Mouse (Mus musculus): ENCODE data around the gene Spata46. TPM values are rescaled to one million over a fixed set of nuclear protein-coding genes. Genes with fewer than 3 reads are reported as not detected.

Spata46 gene
- total RNA-seq, 1 experiment: not detected

DNA sequence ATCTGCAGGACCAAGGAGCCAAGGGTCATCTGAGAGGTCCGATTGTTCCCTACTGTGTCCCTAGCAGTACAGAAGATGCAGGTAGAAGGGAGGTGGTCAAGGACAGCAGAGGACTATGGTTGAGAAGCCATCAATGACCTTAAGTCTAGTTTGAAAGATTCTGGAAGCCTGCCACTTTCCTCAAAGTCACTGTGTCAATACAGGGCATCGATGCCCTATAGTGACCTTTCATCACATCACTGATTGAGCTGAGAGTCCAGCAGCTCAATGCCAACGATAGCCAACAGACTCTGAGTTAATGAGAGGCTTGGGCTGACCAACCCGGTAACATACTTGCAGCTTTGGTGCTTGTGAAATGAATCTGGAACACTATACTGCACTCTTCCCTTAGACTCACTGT, 16.7 kb downstream of the Spata46 start:
- Histone ChIP-seq H3K4me3 (ENCODE audit: insufficient read depth in 1 of 2, low read depth in 1 of 2, low read length in 2 of 2, poor library complexity in 1 of 2, severe bottlenecking in 1 of 2) (no peak overlapping the region), H3K9ac (ENCODE audit: insufficient read depth, low read depth, low read length, poor library complexity, severe bottlenecking) (no peak overlapping the region), H3K27ac (ENCODE audit: insufficient read depth, low read depth, low read length, poor library complexity, severe bottlenecking) (no peak overlapping the region), H3K36me3 (ENCODE audit: control insufficient read depth, insufficient read depth, low read length, poor library complexity, severe bottlenecking) (no peaks in the 10 kb centered on the region), H3K9me3 (ENCODE audit: control insufficient read depth, insufficient read depth, low read depth, low read length) (no peaks in the 10 kb centered on the region), H3K4me1 (ENCODE audit: control insufficient read depth in 2 of 2, insufficient read depth in 2 of 2, low read length in 2 of 2, poor library complexity in 1 of 2) (no peaks in the 10 kb centered on the region)
- TF ChIP-seq CHD2 (IDR thresholded peaks at IDR 0.05; ENCODE audit: low read depth, low read length): no peak
- no peak for TF ChIP-seq ZNF384 (IDR thresholded peaks at IDR 0.05; ENCODE audit: low read depth, low read length)
- no peak for TF ChIP-seq ZC3H11A (IDR thresholded peaks at IDR 0.05; ENCODE audit: borderline replicate concordance, low read depth, low read length)
- in situ Hi-C loops (cut with MboI; ENCODE audit: low sequenced_read_pairs in 2 of 2, unreplicated experiment in 2 of 2): no loop called here
- DNase-seq (ENCODE audit: low read depth, low spot score): no peak

DNA sequence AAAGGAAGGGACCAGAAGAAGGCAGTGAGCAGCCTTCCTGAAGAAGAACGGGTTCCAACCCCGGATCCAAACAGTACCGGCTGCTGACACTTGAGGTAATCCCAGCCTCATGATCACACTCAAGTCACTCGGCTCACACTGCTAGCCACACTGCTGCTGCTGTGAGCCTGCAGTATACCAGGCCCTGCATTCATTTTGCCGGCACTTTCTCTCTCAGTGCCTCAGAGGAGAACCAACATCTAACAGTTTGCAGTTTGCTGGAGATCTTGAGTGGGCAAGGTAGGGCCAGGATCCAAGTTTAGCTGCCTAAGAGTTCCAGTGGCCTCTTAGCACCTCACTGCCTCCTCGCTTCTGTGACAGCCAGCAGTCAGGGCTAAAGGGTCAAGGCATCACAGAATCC, 23.3 kb downstream of the Spata46 start:
- Histone ChIP-seq H3K9me3 (ENCODE audit: control insufficient read depth, insufficient read depth, low read depth, low read length) (no peaks in the 10 kb centered on the region), H3K27ac (ENCODE audit: insufficient read depth, low read depth, low read length, poor library complexity, severe bottlenecking) (no peak overlapping the region), H3K9ac (ENCODE audit: insufficient read depth, low read depth, low read length, poor library complexity, severe bottlenecking) (no peak overlapping the region), H3K36me3 (ENCODE audit: control insufficient read depth, insufficient read depth, low read length, poor library complexity, severe bottlenecking) (no peaks in the 10 kb centered on the region), H3K4me1 (ENCODE audit: control insufficient read depth in 2 of 2, insufficient read depth in 2 of 2, low read length in 2 of 2, poor library complexity in 1 of 2) (no peaks in the 10 kb centered on the region), H3K4me3 (ENCODE audit: insufficient read depth in 1 of 2, low read depth in 1 of 2, low read length in 2 of 2, poor library complexity in 1 of 2, severe bottlenecking in 1 of 2) (no peak overlapping the region)
- TF ChIP-seq MAFK (IDR thresholded peaks at IDR 0.05; ENCODE audit: insufficient read depth, low read depth, low read length) (no peak), CHD2 (IDR thresholded peaks at IDR 0.05; ENCODE audit: low read depth, low read length) (no peak), HCFC1 (IDR thresholded peaks at IDR 0.05; ENCODE audit: borderline replicate concordance, insufficient read depth, low read length) (no peak), ZC3H11A (IDR thresholded peaks at IDR 0.05; ENCODE audit: borderline replicate concordance, low read depth, low read length) (no peak), ZNF384 (IDR thresholded peaks at IDR 0.05; ENCODE audit: low read depth, low read length) (no peak)
- DNase-seq (ENCODE audit: low read depth, low spot score): no peak
- in situ Hi-C loops (cut with MboI; ENCODE audit: low sequenced_read_pairs in 2 of 2, unreplicated experiment in 2 of 2): no loop called here

DNA sequence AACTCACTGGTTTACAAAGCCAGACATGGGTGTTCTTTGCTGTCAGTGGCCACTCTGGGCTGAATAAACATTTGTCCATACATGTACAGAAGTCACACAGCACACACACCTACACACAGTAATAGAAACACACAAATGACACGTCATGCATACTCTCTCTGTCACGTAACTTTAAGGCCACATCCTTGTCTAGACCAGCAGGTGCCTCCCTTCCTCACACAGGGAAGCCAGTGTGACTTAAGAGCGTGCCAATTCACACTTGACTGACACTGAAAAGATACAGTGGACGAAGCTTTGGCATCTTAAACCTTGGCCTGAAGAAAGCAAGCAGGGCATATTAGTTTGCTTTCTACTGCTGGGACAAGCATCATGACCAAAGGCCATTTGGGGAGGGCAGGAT, 24.2 kb downstream of the Spata46 start:
- Histone ChIP-seq H3K27ac (ENCODE audit: insufficient read depth, low read depth, low read length, poor library complexity, severe bottlenecking) (no peak overlapping the region), H3K9me3 (ENCODE audit: control insufficient read depth, insufficient read depth, low read depth, low read length) (no peaks in the 10 kb centered on the region), H3K36me3 (ENCODE audit: control insufficient read depth, insufficient read depth, low read length, poor library complexity, severe bottlenecking) (no peaks in the 10 kb centered on the region), H3K4me1 (ENCODE audit: control insufficient read depth in 2 of 2, insufficient read depth in 2 of 2, low read length in 2 of 2, poor library complexity in 1 of 2) (no peaks in the 10 kb centered on the region), H3K9ac (ENCODE audit: insufficient read depth, low read depth, low read length, poor library complexity, severe bottlenecking) (no peak overlapping the region), H3K4me3 (ENCODE audit: insufficient read depth in 1 of 2, low read depth in 1 of 2, low read length in 2 of 2, poor library complexity in 1 of 2, severe bottlenecking in 1 of 2) (no peak overlapping the region)
- DNase-seq (ENCODE audit: low read depth, low spot score): no peak
- in situ Hi-C loops (cut with MboI; ENCODE audit: low sequenced_read_pairs in 2 of 2, unreplicated experiment in 2 of 2): no loop called here
- no peak for TF ChIP-seq MAFK (IDR thresholded peaks at IDR 0.05; ENCODE audit: insufficient read depth, low read depth, low read length)
- TF ChIP-seq ZNF384 (IDR thresholded peaks at IDR 0.05; ENCODE audit: low read depth, low read length): no peak
- no peak for TF ChIP-seq CHD2 (IDR thresholded peaks at IDR 0.05; ENCODE audit: low read depth, low read length)
- no peak for TF ChIP-seq ZC3H11A (IDR thresholded peaks at IDR 0.05; ENCODE audit: borderline replicate concordance, low read depth, low read length)
- TF ChIP-seq HCFC1 (IDR thresholded peaks at IDR 0.05; ENCODE audit: borderline replicate concordance, insufficient read depth, low read length): no peak

DNA sequence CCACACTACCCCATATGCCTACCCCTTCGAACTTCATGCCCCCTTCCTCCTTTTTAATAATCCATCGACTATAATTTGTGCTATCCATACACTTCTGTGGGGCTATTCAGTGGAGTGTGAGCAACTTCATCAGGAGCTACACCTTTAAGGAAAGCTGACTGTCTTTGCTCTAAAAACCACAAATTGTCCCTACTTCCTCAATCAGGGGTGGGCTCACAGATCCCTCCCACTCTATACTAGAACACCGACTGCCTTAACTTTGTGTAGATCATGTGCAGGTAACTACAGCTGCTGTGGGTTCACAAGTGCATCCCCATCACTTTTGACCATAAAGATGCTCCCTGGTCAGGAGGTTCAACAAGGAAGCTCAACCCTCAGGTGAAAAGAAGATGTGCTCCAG, 31.3 kb downstream of the Spata46 start:
- Histone ChIP-seq H3K4me3 (ENCODE audit: insufficient read depth in 1 of 2, low read depth in 1 of 2, low read length in 2 of 2, poor library complexity in 1 of 2, severe bottlenecking in 1 of 2) (no peak overlapping the region), H3K27ac (ENCODE audit: insufficient read depth, low read depth, low read length, poor library complexity, severe bottlenecking) (no peak overlapping the region), H3K4me1 (ENCODE audit: control insufficient read depth in 2 of 2, insufficient read depth in 2 of 2, low read length in 2 of 2, poor library complexity in 1 of 2) (no peaks in the 10 kb centered on the region), H3K9ac (ENCODE audit: insufficient read depth, low read depth, low read length, poor library complexity, severe bottlenecking) (no peak overlapping the region), H3K36me3 (ENCODE audit: control insufficient read depth, insufficient read depth, low read length, poor library complexity, severe bottlenecking) (no peaks in the 10 kb centered on the region), H3K9me3 (ENCODE audit: control insufficient read depth, insufficient read depth, low read depth, low read length) (no peaks in the 10 kb centered on the region)
- TF ChIP-seq ZNF384 (IDR thresholded peaks at IDR 0.05; ENCODE audit: low read depth, low read length) (no peak), ZC3H11A (IDR thresholded peaks at IDR 0.05; ENCODE audit: borderline replicate concordance, low read depth, low read length) (no peak), CHD2 (IDR thresholded peaks at IDR 0.05; ENCODE audit: low read depth, low read length) (no peak), MAFK (IDR thresholded peaks at IDR 0.05; ENCODE audit: insufficient read depth, low read depth, low read length) (no peak), HCFC1 (IDR thresholded peaks at IDR 0.05; ENCODE audit: borderline replicate concordance, insufficient read depth, low read length) (no peak)
- no peak for DNase-seq (ENCODE audit: low read depth, low spot score)
- in situ Hi-C loops (cut with MboI; ENCODE audit: low sequenced_read_pairs in 2 of 2, unreplicated experiment in 2 of 2): no loop called here

DNA sequence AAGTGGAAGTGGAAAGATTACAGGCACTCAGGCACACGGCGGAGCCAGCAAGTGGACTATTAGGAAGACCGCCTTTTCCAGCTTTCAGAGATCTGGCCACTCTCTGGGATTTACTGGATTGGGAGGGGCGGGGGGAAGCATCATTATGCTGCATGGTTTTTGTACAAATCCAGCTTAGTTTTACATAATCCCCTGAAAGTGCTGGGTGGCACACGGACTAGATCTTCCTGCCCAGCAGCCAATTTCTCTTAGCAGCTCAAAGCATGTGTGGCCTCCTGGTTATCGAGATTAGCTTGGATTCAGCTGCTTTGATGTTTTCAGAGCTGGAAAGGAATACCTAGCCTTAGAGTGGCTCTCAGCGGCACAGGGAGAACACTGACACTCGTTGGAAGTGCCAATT, 34.5 kb downstream of the Spata46 start:
- no peaks in the 10 kb centered on the region for H3K9me3 ChIP-seq (ENCODE audit: control insufficient read depth, insufficient read depth, low read depth, low read length)
- H3K27ac ChIP-seq (ENCODE audit: insufficient read depth, low read depth, low read length, poor library complexity, severe bottlenecking): no peak overlapping the region
- no peak overlapping the region for H3K4me3 ChIP-seq (ENCODE audit: insufficient read depth in 1 of 2, low read depth in 1 of 2, low read length in 2 of 2, poor library complexity in 1 of 2, severe bottlenecking in 1 of 2)
- no peak for TF ChIP-seq MAFK (IDR thresholded peaks at IDR 0.05; ENCODE audit: insufficient read depth, low read depth, low read length)
- TF ChIP-seq CHD2 (IDR thresholded peaks at IDR 0.05; ENCODE audit: low read depth, low read length): no peak
- TF ChIP-seq HCFC1 (IDR thresholded peaks at IDR 0.05; ENCODE audit: borderline replicate concordance, insufficient read depth, low read length): no peak
- no peak for TF ChIP-seq ZNF384 (IDR thresholded peaks at IDR 0.05; ENCODE audit: low read depth, low read length)
- TF ChIP-seq ZC3H11A (IDR thresholded peaks at IDR 0.05; ENCODE audit: borderline replicate concordance, low read depth, low read length): no peak
- H3K36me3 ChIP-seq (ENCODE audit: control insufficient read depth, insufficient read depth, low read length, poor library complexity, severe bottlenecking): no peaks in the 10 kb centered on the region
- in situ Hi-C loops (cut with MboI; ENCODE audit: low sequenced_read_pairs in 2 of 2, unreplicated experiment in 2 of 2): no loop called here
- no peak for DNase-seq (ENCODE audit: low read depth, low spot score)
- H3K9ac ChIP-seq (ENCODE audit: insufficient read depth, low read depth, low read length, poor library complexity, severe bottlenecking): no peak overlapping the region
- no peaks in the 10 kb centered on the region for H3K4me1 ChIP-seq (ENCODE audit: control insufficient read depth in 2 of 2, insufficient read depth in 2 of 2, low read length in 2 of 2, poor library complexity in 1 of 2)

All from ES-E14 (cell line).